Mouse (Mus musculus) gastrocnemius, postnatal 10 days (tissue): ENCODE data around the gene Rnf222. TPM values are rescaled to one million over a fixed set of nuclear protein-coding genes. Genes with fewer than 3 reads are reported as not detected.
"Not testable (repeated sequence)": the region's sequence is repeated elsewhere in the genome, so short reads cannot be mapped to it uniquely, and the experiment has no call there.

Source experiments
- DNase-seq: peaks from one replicate; pipeline ENCODE4 v3.0.0; 2021; ENCODE audit warnings: mixed read lengths
- total RNA-seq, 2 experiments: library from RNA; stranded (reverse); gene quantifications; 2 replicates each; pipeline ENCODE4 v1.2.3; 2021

Gene Rnf222
- total RNA-seq, 2 experiments from 2014 or later: not detected

DNA sequence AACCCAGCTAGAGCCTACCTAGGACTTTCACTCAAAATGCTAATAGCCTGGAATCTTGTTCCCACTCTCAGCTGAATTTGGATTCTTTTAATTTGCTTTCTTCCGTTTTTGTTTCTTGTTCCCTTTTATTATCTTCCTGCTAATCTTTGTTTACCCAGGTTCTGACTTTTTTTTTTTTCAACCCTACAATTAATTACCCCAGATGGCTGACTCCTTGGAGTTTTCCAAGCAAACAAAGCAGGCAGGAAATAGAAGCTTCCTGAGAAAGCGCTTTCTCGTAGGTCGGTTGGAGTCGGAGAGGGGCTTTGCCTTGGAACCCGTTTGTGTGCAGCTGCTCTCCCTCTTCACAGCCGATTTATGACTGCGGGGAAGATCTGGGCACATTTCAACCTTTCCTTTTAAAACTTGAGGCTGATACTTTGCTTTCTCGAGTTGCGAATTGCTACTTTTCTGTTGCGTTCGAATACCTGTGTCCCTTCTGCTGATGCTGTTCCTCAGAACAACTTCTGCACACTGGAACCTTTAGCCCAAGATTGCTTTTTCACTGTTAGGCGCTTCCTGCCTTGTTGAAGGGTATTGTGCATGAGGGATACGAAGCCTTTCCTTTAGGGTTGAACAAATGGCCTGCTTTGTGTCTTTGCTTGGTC is 23.3 kb downstream of the Rnf222 start:
- DNase-seq: no peak

DNA sequence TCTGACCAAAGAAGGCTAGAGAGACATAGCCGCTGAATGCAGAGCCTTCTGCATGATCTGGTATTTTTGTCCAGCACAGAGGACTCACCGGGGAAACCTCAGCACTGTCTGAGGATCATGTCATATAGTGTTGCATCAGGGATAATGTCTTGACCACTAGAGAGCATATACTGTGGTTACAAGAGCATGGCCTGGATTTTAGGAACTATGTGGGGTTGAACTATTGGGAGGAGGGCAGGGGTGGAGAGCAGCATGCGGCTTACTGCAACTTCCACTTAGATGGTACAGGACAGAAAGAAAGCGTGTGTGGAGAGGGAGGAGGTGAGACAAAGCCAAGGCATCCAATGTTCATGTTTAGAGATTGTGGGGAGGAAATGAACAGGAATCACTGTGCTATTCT is 26.2 kb downstream of the Rnf222 start:
- DNase-seq: no peak

DNA sequence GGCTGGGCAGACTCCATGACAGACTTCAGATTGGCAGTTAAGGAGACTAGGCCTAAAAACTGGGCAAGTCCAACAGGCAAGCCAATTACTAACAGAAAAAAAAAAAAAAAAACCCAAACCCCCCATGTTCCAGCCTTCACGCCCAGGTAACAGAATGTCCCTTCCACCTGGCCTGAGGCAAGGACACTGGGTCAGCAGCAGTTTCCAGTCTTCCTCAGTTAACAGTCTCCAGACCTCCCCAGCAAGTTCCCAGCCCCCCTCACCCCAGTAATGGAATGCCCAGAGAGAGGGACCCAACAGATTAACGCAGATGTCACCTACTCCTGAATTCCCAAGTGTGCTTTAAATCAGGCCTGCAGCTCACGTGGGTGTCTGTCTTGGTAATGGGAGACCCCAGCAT is 34.8 kb downstream of the Rnf222 start:
- no peak for DNase-seq

DNA sequence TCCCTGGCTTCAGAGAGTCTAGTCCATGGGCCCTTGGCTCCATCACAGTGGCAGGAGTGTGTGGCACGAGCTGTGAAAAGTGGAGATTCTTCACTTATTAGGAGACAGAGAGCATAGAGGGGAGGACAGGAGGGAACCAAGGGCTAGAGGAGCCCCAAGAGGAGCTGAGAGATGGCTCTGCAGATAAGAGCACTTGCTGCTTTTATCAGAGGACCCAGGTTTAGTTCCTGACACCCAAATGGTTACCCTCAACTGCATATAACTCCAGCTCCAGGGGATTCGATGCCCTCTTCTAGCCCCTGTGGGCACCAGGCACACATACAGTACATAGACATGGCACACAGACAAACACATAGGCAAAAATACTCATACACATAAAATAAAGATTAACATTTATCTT is 36.4 kb downstream of the Rnf222 start:
- DNase-seq: no peak

DNA sequence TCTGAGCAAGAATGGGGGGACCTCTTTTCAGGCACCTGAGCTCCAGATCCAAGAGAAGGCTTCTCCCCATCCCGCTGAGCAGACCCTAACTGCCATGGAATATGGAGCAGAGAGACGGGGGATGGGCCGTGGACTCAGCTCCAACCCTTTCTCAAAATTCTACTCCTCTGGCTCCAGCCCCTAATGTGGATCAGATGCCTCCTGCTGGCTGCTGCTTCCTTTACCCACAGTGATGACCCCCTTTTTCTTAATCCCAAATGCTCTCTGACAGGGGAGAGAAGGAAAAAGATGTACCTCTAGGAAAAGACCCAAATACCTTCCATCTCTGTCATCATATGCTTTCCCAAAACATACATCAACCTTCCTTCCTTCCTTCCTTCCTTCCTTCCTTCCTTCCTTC is 38.6 kb downstream of the Rnf222 start, which contains the start of gene Odf4:
Gene Odf4, minus strand, starts transcription at position 101 of the 400 bp plus-strand sequence.
- DNase-seq: no peak

DNA sequence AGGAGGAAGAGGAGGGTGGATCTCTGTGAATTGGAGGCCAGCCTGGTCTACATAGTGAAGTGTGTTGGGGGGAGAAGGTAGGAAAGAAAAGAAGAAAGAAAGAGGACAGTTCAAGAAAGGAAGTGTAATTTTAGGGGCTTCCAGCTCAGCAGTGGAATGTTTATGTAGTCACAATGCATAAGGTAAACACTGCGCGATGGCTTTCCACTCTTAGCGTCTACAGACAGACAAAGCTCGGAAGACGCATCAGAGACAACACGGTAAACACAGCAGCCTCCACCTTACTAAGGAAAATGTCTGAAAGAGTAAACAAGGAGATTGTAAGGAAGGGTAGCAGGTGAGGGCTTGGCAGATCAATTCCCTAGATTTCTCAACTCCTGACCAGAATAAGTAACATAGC is 41.6 kb downstream of the Rnf222 start:
- DNase-seq: no peak

DNA sequence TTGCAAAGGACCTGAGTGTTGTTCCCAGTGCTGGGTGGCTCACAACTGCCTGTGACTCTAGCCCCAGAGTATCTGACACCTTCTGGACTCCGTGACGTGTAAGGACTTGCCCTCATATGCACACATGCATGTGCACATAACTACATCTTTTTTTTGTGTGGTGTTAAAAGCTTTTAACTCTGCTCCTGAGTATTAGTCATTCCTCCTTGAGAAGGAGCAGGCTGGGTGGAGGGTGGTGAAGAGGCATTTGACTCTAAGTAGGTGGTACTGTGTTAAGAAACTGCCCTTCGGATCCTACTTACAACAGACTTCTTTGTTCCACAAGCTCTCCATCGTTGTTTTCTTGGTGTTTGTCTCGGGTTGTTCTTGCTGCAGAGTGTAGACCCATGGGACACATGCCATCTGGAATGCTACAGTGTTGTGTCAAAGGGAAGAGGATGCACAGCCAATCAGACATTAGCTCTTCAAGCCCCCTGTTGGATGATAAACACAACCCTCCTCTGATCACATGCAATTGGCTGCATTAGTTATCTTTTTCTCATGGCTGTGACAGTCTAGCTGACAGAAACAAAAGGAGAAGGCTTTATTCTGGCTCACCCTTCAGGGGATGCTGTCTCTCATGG is 45.6 kb downstream of the Rnf222 start:
- DNase-seq: no peak

DNA sequence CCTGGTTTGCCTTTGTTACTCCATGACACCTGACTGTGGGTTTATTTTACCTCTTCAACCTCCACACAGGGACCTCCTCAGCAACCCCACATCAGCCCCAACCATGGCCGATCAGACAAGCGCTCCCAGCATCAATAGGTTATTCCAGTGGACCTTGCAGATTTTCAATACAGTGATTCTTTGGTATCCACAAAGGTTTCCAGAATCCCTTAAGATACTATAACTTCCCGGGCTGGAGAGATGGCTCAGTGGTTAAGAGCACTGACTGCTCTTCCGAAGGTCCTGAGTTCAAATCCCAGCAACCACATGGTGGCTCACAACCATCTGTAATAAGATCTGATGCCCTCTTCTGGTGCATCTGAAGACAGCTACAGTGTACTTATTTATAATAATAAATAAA is 48.6 kb downstream of the Rnf222 start:
- DNase-seq: not testable (repeated sequence)

DNA sequence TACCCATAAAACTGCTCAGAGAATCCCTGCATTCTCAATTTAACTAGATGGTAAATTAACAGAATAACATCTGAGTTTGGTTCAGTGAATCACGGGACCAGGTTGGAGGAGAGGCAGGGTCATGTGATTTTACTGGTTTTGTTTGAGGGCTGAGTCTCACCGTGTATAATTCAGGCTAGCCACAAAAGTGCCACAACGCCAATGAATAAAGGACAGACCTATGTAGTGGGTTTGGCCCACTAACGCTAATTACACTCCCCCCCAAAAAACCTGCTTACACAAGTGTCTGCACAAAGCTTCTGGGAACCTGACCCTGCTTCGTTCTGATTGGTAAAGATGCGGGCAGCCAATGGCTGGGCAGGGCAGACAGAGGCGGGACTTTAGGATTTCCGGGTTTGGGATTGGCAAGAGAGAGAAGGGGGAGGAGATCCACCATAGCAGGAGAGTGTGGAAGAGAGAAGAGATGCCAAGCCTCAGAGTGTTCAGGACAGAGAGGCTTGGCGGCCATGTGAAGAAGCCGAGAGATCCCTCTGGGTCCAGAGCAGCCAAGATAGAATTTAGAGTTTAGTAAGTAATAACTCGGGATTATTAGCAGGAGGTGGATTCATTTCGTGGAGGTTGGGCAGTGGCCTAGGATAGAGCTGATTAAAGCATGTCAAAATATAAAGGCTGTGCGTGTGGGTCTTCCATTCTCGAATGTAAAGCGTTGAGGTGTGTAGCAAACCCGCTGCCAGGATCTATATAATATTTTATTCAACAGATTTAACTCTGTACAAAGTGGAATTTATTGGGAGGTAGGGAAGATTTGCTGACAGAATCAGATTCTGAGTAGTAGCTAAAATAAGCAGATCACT is 51.3 kb downstream of the Rnf222 start:
- DNase-seq: peak; percentile 70

DNA sequence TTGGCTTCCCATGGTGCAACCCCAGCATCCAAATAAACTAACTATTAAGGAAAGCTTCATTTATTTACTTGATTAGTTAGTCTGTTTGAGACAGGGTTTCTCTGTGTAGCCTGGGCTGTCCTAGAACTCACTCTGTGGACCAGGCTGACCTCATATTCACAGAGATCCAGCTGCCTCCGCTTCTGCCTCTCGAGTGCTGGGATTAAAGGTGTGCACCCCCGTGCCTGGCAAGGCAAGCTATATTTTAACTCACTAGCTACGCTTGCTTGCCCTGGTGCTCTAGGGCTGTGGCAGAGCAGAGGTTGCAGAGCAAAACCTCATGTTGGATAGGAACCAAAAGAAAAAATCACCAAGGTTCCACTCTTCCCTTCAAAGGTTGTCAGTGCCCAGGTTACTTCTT is 52.2 kb downstream of the Rnf222 start:
- no peak for DNase-seq

DNA sequence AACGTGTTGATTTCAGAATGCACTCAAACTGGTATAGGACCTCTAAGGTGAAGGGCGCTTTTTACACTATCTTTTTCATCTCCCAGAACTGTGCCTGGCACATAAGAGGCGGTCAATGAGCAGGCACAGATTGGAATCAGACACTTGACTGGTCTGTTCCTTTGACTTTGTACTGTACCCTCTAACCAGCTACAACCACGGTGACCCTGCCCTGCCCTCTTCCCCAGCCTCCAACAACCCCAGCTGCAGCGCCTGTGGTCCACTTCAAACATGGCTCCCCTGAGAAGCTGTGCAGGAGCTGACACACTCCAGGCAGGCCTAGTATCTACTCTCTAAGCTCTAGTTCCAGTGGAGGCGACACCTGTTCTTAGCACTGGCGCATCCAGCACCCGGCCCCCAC is 54.4 kb downstream of the Rnf222 start:
- DNase-seq: no peak

DNA sequence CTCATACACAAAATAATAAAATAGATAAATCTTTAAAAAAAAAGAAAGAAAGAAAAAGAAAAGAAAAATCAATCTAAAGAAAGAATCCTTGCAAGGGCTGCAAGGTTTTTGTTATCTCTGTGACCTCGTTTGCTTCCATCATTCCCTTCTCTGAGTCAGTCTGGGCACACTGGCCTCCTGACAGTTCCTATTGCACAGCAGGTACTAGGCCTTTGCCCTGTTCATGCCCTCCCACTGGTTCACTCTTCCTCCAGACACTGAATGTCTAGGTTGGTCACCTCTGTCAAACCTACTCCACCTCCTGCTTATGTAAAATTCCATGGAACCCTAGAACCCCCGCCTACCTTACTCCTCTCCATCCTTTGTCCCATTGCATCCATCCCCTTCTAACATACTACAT is 56.9 kb downstream of the Rnf222 start:
- DNase-seq: no peak

Other genes starting within 250 kb of the Rnf222 start
- gene Myh10, start 197.0 kb upstream of the Rnf222 start, total RNA-seq: 10 to 100 TPM; 27.2 to 34.8 TPM
- 10 to 100 TPM; 58.3 to 68.8 TPM for gene Ndel1, start 16.7 kb upstream of the Rnf222 start, total RNA-seq
- gene Rpl26, start 13.0 kb downstream of the Rnf222 start, total RNA-seq: 1,000 to 10,000 TPM in 1 of 2 experiments, 100 to 1,000 TPM in 1; 992 to 1,013 TPM
- not detected for gene Odf4, start 38.5 kb downstream of the Rnf222 start, total RNA-seq
- 10 to 100 TPM; 13.0 to 17.1 TPM for gene Arhgef15, start 68.9 kb downstream of the Rnf222 start, total RNA-seq
- gene Slc25a35, start 79.6 kb downstream of the Rnf222 start, total RNA-seq: 1 to 10 TPM; 2.3 to 3.7 TPM
- 10 to 100 TPM; 45.0 to 57.6 TPM for gene Rangrf, start 86.6 kb downstream of the Rnf222 start, total RNA-seq
- 10 to 100 TPM in 1 of 2 experiments, 1 to 10 TPM in 1; 7.8 to 11.2 TPM for gene Pfas, start 119.9 kb downstream of the Rnf222 start, total RNA-seq
- gene Ctc1, start 127.4 kb downstream of the Rnf222 start, total RNA-seq: 10 to 100 TPM; 11.2 to 17.2 TPM
- 10 to 100 TPM; 10.2 to 11.6 TPM for gene Aurkb, start 157.1 kb downstream of the Rnf222 start, total RNA-seq
- 10 to 100 TPM; 12.6 to 13.9 TPM for gene Borcs6, start 171.2 kb downstream of the Rnf222 start, total RNA-seq
- gene Tmem107, start 182.3 kb downstream of the Rnf222 start, total RNA-seq: 1 to 10 TPM; 4.3 to 5.2 TPM
- gene Vamp2, start 199.9 kb downstream of the Rnf222 start, total RNA-seq: 10 to 100 TPM; 52.4 to 55.8 TPM
- 10 to 100 TPM; 17.5 to 78.6 TPM for gene Per1, start 206.7 kb downstream of the Rnf222 start, total RNA-seq
- not detected for gene Hes7, start 231.9 kb downstream of the Rnf222 start, total RNA-seq
- gene 9130213A22Rik, start 234.0 kb downstream of the Rnf222 start, total RNA-seq: under 1 TPM; 0.27 to 0.49 TPM
- gene Aloxe3, start 237.3 kb downstream of the Rnf222 start, total RNA-seq: under 1 TPM in 1 of 2 experiments, not detected in 1; 0.27 TPM